ENCODE assay signal across 32 mouse cellular contexts in the genomic region with DNA sequence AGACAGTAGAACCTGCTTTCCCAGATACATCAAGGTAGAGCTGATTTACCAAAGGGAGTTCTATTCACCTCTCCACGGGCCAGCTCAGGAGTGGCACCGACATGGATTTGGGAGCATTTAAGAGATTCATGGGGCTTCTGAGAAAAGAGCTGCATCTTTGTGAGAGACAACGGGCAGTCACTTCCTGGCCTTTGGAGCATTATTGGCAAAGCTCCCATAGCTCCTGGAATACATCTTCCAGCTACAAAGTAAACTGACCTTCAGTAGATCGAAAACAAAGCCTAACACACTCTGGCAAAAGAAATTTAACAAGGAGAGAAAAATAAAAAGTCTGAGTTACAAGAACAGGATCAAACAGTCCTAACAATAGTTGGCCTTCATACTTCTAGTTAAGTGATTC. TPM values are rescaled to one million over a fixed set of nuclear protein-coding genes. Genes with fewer than 3 reads are reported as not detected.
"Had no signal": no experiment of that assay in that cellular context is flagged by ENCODE, and none has a peak within 500 bp of the region (broad histone marks: within the 10 kb centered on the region; RNA-seq: fewer than 3 reads in every experiment).

No protein-coding gene starts in this region.

- ATAC-seq: hindbrain, embryonic 16.5 days; inflammation-experienced regulatory T-cells, adult 6 months; intestine, embryonic 15.5 days; intestine, postnatal 0 days had no signal

- H3K4me1 ChIP-seq: heart, embryonic 10.5 days; heart, embryonic 12.5 days; hindbrain, embryonic 10.5 days; hindbrain, embryonic 12.5 days; intestine, embryonic 15.5 days; limb, embryonic 10.5 days; limb, embryonic 12.5 days had no signal

- H3K4me2 ChIP-seq: heart, embryonic 12.5 days; hindbrain, embryonic 12.5 days; hindbrain, embryonic 14.5 days; intestine, embryonic 15.5 days; limb, embryonic 12.5 days had no signal

- H3K36me3 ChIP-seq: heart, embryonic 10.5 days; heart, embryonic 12.5 days; hindbrain, embryonic 10.5 days; hindbrain, embryonic 12.5 days; intestine, embryonic 15.5 days; limb, embryonic 10.5 days; limb, embryonic 12.5 days had no signal

- DNase-seq: gastrocnemius, adult 2 months; gastrocnemius, postnatal 10 days; gastrocnemius, postnatal 25 days; heart, adult 18-20 months; heart, postnatal 10 days; heart, postnatal 4 days; kidney, adult 18-20 months; kidney, adult 8-10 months; kidney, postnatal 10 days; kidney, postnatal 25 days; kidney, postnatal 4 days had no signal

- H3K9me3 ChIP-seq: heart, embryonic 10.5 days; heart, embryonic 12.5 days; hindbrain, embryonic 10.5 days; hindbrain, embryonic 12.5 days; intestine, embryonic 15.5 days; limb, embryonic 10.5 days; limb, embryonic 12.5 days had no signal

- H3K9ac ChIP-seq: heart, embryonic 12.5 days; hindbrain, embryonic 12.5 days; hindbrain, embryonic 14.5 days; intestine, embryonic 15.5 days; limb, embryonic 12.5 days had no signal

- H3K27ac ChIP-seq: gastrocnemius, adult 2 months; heart, embryonic 10.5 days; hindbrain, embryonic 10.5 days; hindbrain, embryonic 12.5 days; hindbrain, embryonic 14.5 days; intestine, embryonic 15.5 days; layer of hippocampus, adult 2 months; left cerebral cortex, adult 2 months; limb, embryonic 10.5 days; limb, embryonic 12.5 days had no signal

- H3K4me3 ChIP-seq: gastrocnemius, adult 2 months; heart, embryonic 10.5 days; heart, embryonic 12.5 days; hindbrain, embryonic 10.5 days; hindbrain, embryonic 12.5 days; intestine, embryonic 15.5 days; layer of hippocampus, adult 2 months; left cerebral cortex, adult 2 months; limb, embryonic 10.5 days; limb, embryonic 12.5 days had no signal

- H3K27me3 ChIP-seq: heart, embryonic 12.5 days; hindbrain, embryonic 12.5 days; intestine, embryonic 15.5 days; limb, embryonic 12.5 days had no signal

RNA-seq across cellular contexts. Expression of a gene that starts 17.6 kb away (rescaled TPM):
- total RNA-seq: gastrocnemius, adult 2 months; gastrocnemius, postnatal 10 days; gastrocnemius, postnatal 25 days; gastrocnemius, postnatal 4 days; granulocyte monocyte progenitor cell, adult 5-6 weeks; heart, adult 18-20 months; heart, adult 8-10 months; heart, postnatal 10 days; heart, postnatal 25 days; heart, postnatal 4 days had no signal
- polyA plus RNA-seq: heart, embryonic 10.5 days; heart, embryonic 12.5 days; heart, embryonic 14.5 days; heart, embryonic 16.5 days; hindbrain, embryonic 10.5 days; hindbrain, embryonic 12.5 days; hindbrain, embryonic 16.5 days; inflammation-experienced regulatory T-cells, adult 6 months; intestine, postnatal 0 days; kidney, embryonic 14.5 days; kidney, embryonic 16.5 days; limb, embryonic 10.5 days; limb, embryonic 12.5 days had no signal
